Mouse (Mus musculus) erythroblast, embryonic 14.5 days (primary cell): ENCODE data around the gene Hist2h2bb.

Source experiments
- GATA1 ChIP-seq: IDR thresholded peaks from 2 replicates; pipeline ENCODE4 v1.6.1; 2012; ENCODE audit warnings: low read length, inconsistent platforms, mixed read lengths
- TAL1 ChIP-seq: IDR thresholded peaks from 3 replicates; pipeline ENCODE4 v1.6.1; 2012; ENCODE audit warnings: low read length, inconsistent platforms, mixed read lengths

GRCm38 (mm10) chr3:96289201-96289600 is 19.6 kb downstream of the Hist2h2bb start:
- TF ChIP-seq TAL1 (no peak), GATA1 (no peak)
